Mouse (Mus musculus): Measurements from ENCODE around the gene 4930562C15Rik. TPM values are rescaled to one million over a fixed set of nuclear protein-coding genes. Genes with fewer than 3 reads are reported as not detected.
A peak's percentile ranks its signal among the peaks of the same experiment; 100 is the strongest.

4930562C15Rik gene
- polyA plus RNA-seq, 1 experiment = 0.13 TPM

GRCm38 (mm10) chr16:4884930-4885329 lies 49.7 kb downstream of the 4930562C15Rik start:
- no peak for DNase-seq
- no peaks in the 10 kb centered on the region for H3K36me3 ChIP-seq (ENCODE audit: control insufficient read depth, insufficient read depth, low read length)
- 96% methylated on average over 10 of the region's 10 CpGs for WGBS
- H3K4me1 ChIP-seq (replicated peaks; ENCODE audit: control insufficient read depth, insufficient read depth, low read length) = peaks cover 20% of the 10 kb centered on the region
- H3K27ac ChIP-seq (ENCODE audit: control insufficient read depth, insufficient read depth, low read length) = no peak overlapping the region
- no peaks in the 10 kb centered on the region for H3K27me3 ChIP-seq (ENCODE audit: control insufficient read depth, insufficient read depth, low read length)
- no peak overlapping the region for H3K4me3 ChIP-seq (ENCODE audit: control insufficient read depth, insufficient read depth, low read length)
- no peak for TF ChIP-seq POLR2A (IDR thresholded peaks at IDR 0.05; ENCODE audit: control insufficient read depth, extremely low read depth, insufficient read depth, low read length, poor library complexity)

DNA sequence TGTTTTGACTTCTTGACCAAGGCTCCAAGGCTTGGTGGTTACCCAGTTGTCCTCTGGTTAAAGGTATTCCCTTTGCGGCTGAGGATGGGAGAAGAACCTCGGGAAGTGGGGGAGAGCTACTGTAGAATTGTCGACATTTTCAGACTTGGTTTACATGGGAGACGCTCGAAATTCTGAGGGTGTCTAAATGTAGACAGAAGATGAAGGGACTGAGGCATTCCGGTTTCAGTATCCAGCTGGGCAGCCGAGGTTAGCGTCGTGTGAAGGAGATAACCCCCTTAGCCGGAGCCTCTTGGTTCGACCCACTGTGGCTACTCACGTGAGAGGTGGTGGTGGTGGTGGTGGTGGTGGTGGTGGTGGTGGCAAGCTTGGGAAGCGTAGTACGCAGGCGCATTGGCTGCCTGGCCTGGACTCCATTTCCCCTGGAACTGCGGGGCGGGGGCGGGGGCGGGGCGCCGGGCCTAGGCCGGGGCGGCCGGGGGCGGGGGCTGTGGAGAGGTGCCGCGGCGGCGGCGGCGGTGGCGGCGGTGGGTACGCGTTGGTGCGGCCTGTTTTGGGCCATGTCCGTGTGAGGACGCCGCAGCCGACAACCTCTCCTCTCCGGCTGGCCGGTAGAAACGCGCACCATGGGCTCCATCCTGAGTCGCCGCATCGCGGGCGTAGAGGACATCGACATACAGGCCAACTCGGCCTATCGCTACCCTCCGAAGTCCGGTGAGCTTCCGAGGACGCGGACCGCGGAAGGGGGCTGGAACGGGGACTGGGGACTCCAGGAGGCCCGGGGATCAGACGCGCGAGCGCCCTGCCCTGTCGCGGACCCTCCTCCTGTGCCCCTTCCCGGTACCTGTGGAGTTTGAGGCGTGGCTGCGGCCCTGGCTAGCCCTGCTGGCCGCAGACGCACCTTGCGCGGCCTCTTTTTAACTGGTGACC lies 50.8 kb downstream of the 4930562C15Rik start, which contains the start of gene Mgrn1:
Gene Mgrn1 (plus strand): TSS at position 490 of the 930 bp plus-strand sequence.
- TF ChIP-seq POLR2A (IDR thresholded peaks at IDR 0.05; ENCODE audit: control insufficient read depth, extremely low read depth, insufficient read depth, low read length, poor library complexity) (0 out of 2 replicates have a peak, but pooled peaks have one; percentile 25), CTCF (IDR thresholded peaks at IDR 0.05; ENCODE audit: borderline replicate concordance, control insufficient read depth, extremely low read depth, insufficient read depth, low read length, poor library complexity) (no peak; the same call in 1 of the 2 replicates)
- peak; percentile 73 for DNase-seq
- Histone ChIP-seq H3K4me3 (ENCODE audit: control insufficient read depth, insufficient read depth, low read length) (peak within 1 kb of the TSS; percentile 94), H3K36me3 (ENCODE audit: control insufficient read depth, insufficient read depth, low read length) (no peaks in the 10 kb centered on the region), H3K27ac (ENCODE audit: control insufficient read depth, insufficient read depth, low read length) (peak within 1 kb of the TSS; percentile 48; the same call in 1 of the 2 replicates), H3K27me3 (ENCODE audit: control insufficient read depth, insufficient read depth, low read length) (no peaks in the 10 kb centered on the region), H3K4me1 (replicated peaks; ENCODE audit: control insufficient read depth, insufficient read depth, low read length) (peaks cover 16% of the 10 kb centered on the region)
- 1% methylated on average over 63 of the region's 74 CpGs for WGBS

DNA sequence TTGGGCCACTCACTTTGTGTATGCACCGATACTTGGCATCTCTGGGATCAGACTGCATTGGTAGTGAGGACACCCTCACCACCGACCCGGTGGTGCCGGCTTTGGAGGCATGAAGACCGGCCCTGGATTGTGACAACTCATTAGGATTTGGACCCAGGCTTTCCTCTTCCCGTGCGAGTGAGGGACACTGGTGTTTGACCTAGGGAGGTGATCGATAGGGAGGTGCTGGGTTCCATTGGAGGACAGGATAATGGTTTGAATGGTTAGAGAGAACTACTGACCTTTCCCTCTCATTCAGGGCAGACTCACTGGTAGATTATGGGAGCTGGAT lies 51.4 kb downstream of the 4930562C15Rik start:
- 15% methylated on average over 8 of the region's 8 CpGs for WGBS
- Histone ChIP-seq H3K36me3 (ENCODE audit: control insufficient read depth, insufficient read depth, low read length) (no peaks in the 10 kb centered on the region), H3K27me3 (ENCODE audit: control insufficient read depth, insufficient read depth, low read length) (no peaks in the 10 kb centered on the region), H3K4me1 (replicated peaks; ENCODE audit: control insufficient read depth, insufficient read depth, low read length) (peaks cover 12% of the 10 kb centered on the region), H3K27ac (ENCODE audit: control insufficient read depth, insufficient read depth, low read length) (no peak overlapping the region), H3K4me3 (ENCODE audit: control insufficient read depth, insufficient read depth, low read length) (peak overlapping the region; percentile 94)
- no peak for DNase-seq
- TF ChIP-seq CTCF (IDR thresholded peaks at IDR 0.05; ENCODE audit: borderline replicate concordance, control insufficient read depth, extremely low read depth, insufficient read depth, low read length, poor library complexity) = no peak
- TF ChIP-seq POLR2A (IDR thresholded peaks at IDR 0.05; ENCODE audit: control insufficient read depth, extremely low read depth, insufficient read depth, low read length, poor library complexity) = no peak

GRCm38 (mm10) chr16:4890201-4890709 lies 55.0 kb downstream of the 4930562C15Rik start:
- TF ChIP-seq POLR2A (IDR thresholded peaks at IDR 0.05; ENCODE audit: control insufficient read depth, extremely low read depth, insufficient read depth, low read length, poor library complexity) = no peak
- TF ChIP-seq CTCF (IDR thresholded peaks at IDR 0.05; ENCODE audit: borderline replicate concordance, control insufficient read depth, extremely low read depth, insufficient read depth, low read length, poor library complexity) = no peak
- peaks cover 10% of the 10 kb centered on the region for H3K4me1 ChIP-seq (replicated peaks; ENCODE audit: control insufficient read depth, insufficient read depth, low read length)

GRCm38 (mm10) chr16:4892171-4892570 lies 57.0 kb downstream of the 4930562C15Rik start:
- no peaks in the 10 kb centered on the region for H3K36me3 ChIP-seq (ENCODE audit: control insufficient read depth, insufficient read depth, low read length)
- peaks cover 3% of the 10 kb centered on the region; the same call in 1 of the 2 replicates for H3K4me1 ChIP-seq (replicated peaks; ENCODE audit: control insufficient read depth, insufficient read depth, low read length)
- no peak overlapping the region for H3K4me3 ChIP-seq (ENCODE audit: control insufficient read depth, insufficient read depth, low read length)
- no peaks in the 10 kb centered on the region for H3K27me3 ChIP-seq (ENCODE audit: control insufficient read depth, insufficient read depth, low read length)
- H3K27ac ChIP-seq (ENCODE audit: control insufficient read depth, insufficient read depth, low read length) = no peak overlapping the region
- no peak for DNase-seq
- WGBS = 93% methylated on average over 6 of the region's 6 CpGs
- no peak for TF ChIP-seq CTCF (IDR thresholded peaks at IDR 0.05; ENCODE audit: borderline replicate concordance, control insufficient read depth, extremely low read depth, insufficient read depth, low read length, poor library complexity)
- TF ChIP-seq POLR2A (IDR thresholded peaks at IDR 0.05; ENCODE audit: control insufficient read depth, extremely low read depth, insufficient read depth, low read length, poor library complexity) = no peak

More at GRCm38 (mm10) chr16:4890201-4890709, 55.0 kb downstream of the 4930562C15Rik start:
- no peak overlapping the region for H3K4me3 ChIP-seq (ENCODE audit: control insufficient read depth, insufficient read depth, low read length)
- no peak overlapping the region for H3K27ac ChIP-seq (ENCODE audit: control insufficient read depth, insufficient read depth, low read length)
- H3K27me3 ChIP-seq (ENCODE audit: control insufficient read depth, insufficient read depth, low read length) = no peaks in the 10 kb centered on the region
- WGBS = 70% methylated on average over 4 of the region's 4 CpGs
- H3K36me3 ChIP-seq (ENCODE audit: control insufficient read depth, insufficient read depth, low read length) = no peaks in the 10 kb centered on the region
- DNase-seq = no peak

DNA sequence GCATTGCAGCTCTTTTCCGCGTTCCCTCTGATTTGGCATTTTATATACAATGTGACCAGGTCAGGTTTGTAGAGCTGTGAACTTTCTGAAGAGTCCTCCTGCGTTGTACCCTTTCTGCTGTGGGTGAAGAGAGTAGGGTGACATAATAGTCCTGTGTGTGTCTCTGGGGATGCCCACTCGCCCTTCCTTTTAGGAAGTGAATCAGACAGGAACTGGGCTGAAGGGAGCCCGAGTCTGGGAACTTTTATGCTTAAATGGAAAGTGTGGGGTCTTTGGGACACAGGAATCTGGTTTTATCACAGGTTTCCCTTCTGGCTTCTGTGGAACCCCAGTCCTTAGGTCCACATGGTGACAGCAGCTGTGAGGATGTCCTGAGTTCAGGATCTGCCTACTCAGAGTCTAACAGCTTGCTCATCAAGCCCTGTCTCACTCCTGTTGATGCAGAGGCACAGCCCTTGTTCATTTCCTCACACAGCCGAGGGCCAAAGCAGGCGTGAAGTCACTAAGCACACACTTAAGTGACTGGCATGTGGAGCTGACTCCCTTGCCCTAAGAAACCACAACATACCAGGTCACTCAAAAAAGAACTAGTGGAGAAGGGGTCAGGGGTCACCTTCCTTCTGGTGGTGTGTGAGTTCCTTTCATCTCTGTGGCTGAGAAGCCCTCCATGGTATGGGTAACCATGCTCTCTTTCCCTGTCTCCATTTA lies 59.1 kb downstream of the 4930562C15Rik start:
- 89% methylated on average over 7 of the region's 7 CpGs for WGBS
- no peaks in the 10 kb centered on the region for H3K27me3 ChIP-seq (ENCODE audit: control insufficient read depth, insufficient read depth, low read length)
- H3K27ac ChIP-seq (ENCODE audit: control insufficient read depth, insufficient read depth, low read length) = no peak overlapping the region
- H3K36me3 ChIP-seq (ENCODE audit: control insufficient read depth, insufficient read depth, low read length) = no peaks in the 10 kb centered on the region
- peaks cover 6% of the 10 kb centered on the region for H3K4me1 ChIP-seq (replicated peaks; ENCODE audit: control insufficient read depth, insufficient read depth, low read length)
- TF ChIP-seq POLR2A (IDR thresholded peaks at IDR 0.05; ENCODE audit: control insufficient read depth, extremely low read depth, insufficient read depth, low read length, poor library complexity) (no peak), CTCF (IDR thresholded peaks at IDR 0.05; ENCODE audit: borderline replicate concordance, control insufficient read depth, extremely low read depth, insufficient read depth, low read length, poor library complexity) (no peak)
- no peak overlapping the region for H3K4me3 ChIP-seq (ENCODE audit: control insufficient read depth, insufficient read depth, low read length)
- DNase-seq = no peak

All from thymus, adult 2 months (tissue).